Mouse (Mus musculus): Measurements from ENCODE around the gene Olfr920. TPM values are rescaled to one million over a fixed set of nuclear protein-coding genes. Genes with fewer than 3 reads are reported as not detected.

Olfr920 gene
- not detected in 2 replicates for polyA plus RNA-seq (2011; ENCODE audit: insufficient read depth, insufficient read length, low replicate concordance, missing spikeins)

- 85% methylated on average over 1 of the region's 1 CpGs for WGBS
- no peaks in the 10 kb centered on the region for H3K4me1 ChIP-seq (ENCODE audit: control insufficient read depth, insufficient read depth, low read length)
- H3K4me3 ChIP-seq (replicated peaks; ENCODE audit: control insufficient read depth, low read depth, low read length), result no peak within 1 kb of the TSS
- no peak within 1 kb of the TSS for H3K27ac ChIP-seq (ENCODE audit: control insufficient read depth, insufficient read depth, low read depth, low read length, poor library complexity)
- TF ChIP-seq CTCF (IDR thresholded peaks at IDR 0.05; ENCODE audit: control insufficient read depth, insufficient read depth, low read length) (no peak), POLR2A (IDR thresholded peaks at IDR 0.05; ENCODE audit: borderline replicate concordance, control insufficient read depth, low read depth, low read length) (no peak)
These were observed at the start of gene Olfr920 for GRCm38 (mm10) chr9:38751999-38752398. Gene Olfr920 (plus strand): TSS chr9:38752299.

- 1% methylated on average over 4 of the region's 4 CpGs for WGBS
- Histone ChIP-seq H3K4me1 (ENCODE audit: control insufficient read depth, insufficient read depth, low read length) (no peaks in the 10 kb centered on the region; the same call in 1 of the 2 replicates), H3K27ac (ENCODE audit: control insufficient read depth, insufficient read depth, low read depth, low read length, poor library complexity) (no peak within 1 kb of the TSS), H3K4me3 (replicated peaks; ENCODE audit: control insufficient read depth, low read depth, low read length) (peak within 1 kb of the TSS; percentile 69)
- TF ChIP-seq CTCF (IDR thresholded peaks at IDR 0.05; ENCODE audit: control insufficient read depth, insufficient read depth, low read length), result no peak
- TF ChIP-seq POLR2A (IDR thresholded peaks at IDR 0.05; ENCODE audit: borderline replicate concordance, control insufficient read depth, low read depth, low read length), result no peak
These were observed 34.0 kb upstream of the Olfr920 start, which contains the start of gene Vwa5a for GRCm38 (mm10) chr9:38718102-38718501. Gene Vwa5a (plus strand): TSS chr9:38718268.

- H3K27ac ChIP-seq (ENCODE audit: control insufficient read depth, insufficient read depth, low read depth, low read length, poor library complexity), result no peak overlapping the region
- TF ChIP-seq CTCF (IDR thresholded peaks at IDR 0.05; ENCODE audit: control insufficient read depth, insufficient read depth, low read length) (no peak), POLR2A (IDR thresholded peaks at IDR 0.05; ENCODE audit: borderline replicate concordance, control insufficient read depth, low read depth, low read length) (no peak)
- WGBS, result 6% methylated on average over 3 of the region's 3 CpGs
These were observed 33.1 kb upstream of the Olfr920 start for GRCm38 (mm10) chr9:38718927-38719441.

GRCm38 (mm10) chr9:38724044-38724443 lies 28.1 kb upstream of the Olfr920 start:
- 85% methylated on average over 1 of the region's 1 CpGs for WGBS
- H3K27ac ChIP-seq (ENCODE audit: control insufficient read depth, insufficient read depth, low read depth, low read length, poor library complexity), result no peak overlapping the region
- H3K4me1 ChIP-seq (ENCODE audit: control insufficient read depth, insufficient read depth, low read length), result no peaks in the 10 kb centered on the region
- no peak for TF ChIP-seq CTCF (IDR thresholded peaks at IDR 0.05; ENCODE audit: control insufficient read depth, insufficient read depth, low read length)
- TF ChIP-seq POLR2A (IDR thresholded peaks at IDR 0.05; ENCODE audit: borderline replicate concordance, control insufficient read depth, low read depth, low read length), result no peak
- no peak overlapping the region for H3K4me3 ChIP-seq (replicated peaks; ENCODE audit: control insufficient read depth, low read depth, low read length)

More at GRCm38 (mm10) chr9:38718927-38719441, 33.1 kb upstream of the Olfr920 start:
- Histone ChIP-seq H3K4me3 (replicated peaks; ENCODE audit: control insufficient read depth, low read depth, low read length) (peak overlapping the region; percentile 69), H3K4me1 (ENCODE audit: control insufficient read depth, insufficient read depth, low read length) (no peaks in the 10 kb centered on the region; the same call in 1 of the 2 replicates)

- TF ChIP-seq CTCF (IDR thresholded peaks at IDR 0.05; ENCODE audit: control insufficient read depth, insufficient read depth, low read length), result no peak
- no peak for TF ChIP-seq POLR2A (IDR thresholded peaks at IDR 0.05; ENCODE audit: borderline replicate concordance, control insufficient read depth, low read depth, low read length)
- 55% methylated on average over 3 of the region's 3 CpGs for whole genome bisulfite sequencing
- H3K4me1 ChIP-seq (ENCODE audit: control insufficient read depth, insufficient read depth, low read length), result no peaks in the 10 kb centered on the region
These were observed 23.9 kb upstream of the Olfr920 start for GRCm38 (mm10) chr9:38728218-38728617.

GRCm38 (mm10) chr9:38741408-38741807 lies 10.7 kb upstream of the Olfr920 start:
- Histone ChIP-seq H3K27ac (ENCODE audit: control insufficient read depth, insufficient read depth, low read depth, low read length, poor library complexity) (no peak overlapping the region), H3K4me1 (ENCODE audit: control insufficient read depth, insufficient read depth, low read length) (no peaks in the 10 kb centered on the region; the same call in 1 of the 2 replicates), H3K4me3 (replicated peaks; ENCODE audit: control insufficient read depth, low read depth, low read length) (no peak overlapping the region)
- 60% methylated on average over 1 of the region's 1 CpGs for WGBS
- TF ChIP-seq CTCF (IDR thresholded peaks at IDR 0.05; ENCODE audit: control insufficient read depth, insufficient read depth, low read length) (no peak), POLR2A (IDR thresholded peaks at IDR 0.05; ENCODE audit: borderline replicate concordance, control insufficient read depth, low read depth, low read length) (no peak)

More at GRCm38 (mm10) chr9:38728218-38728617, 23.9 kb upstream of the Olfr920 start:
- Histone ChIP-seq H3K4me3 (replicated peaks; ENCODE audit: control insufficient read depth, low read depth, low read length) (no peak overlapping the region), H3K27ac (ENCODE audit: control insufficient read depth, insufficient read depth, low read depth, low read length, poor library complexity) (no peak overlapping the region)

- Histone ChIP-seq H3K4me3 (replicated peaks; ENCODE audit: control insufficient read depth, low read depth, low read length) (no peak overlapping the region), H3K27ac (ENCODE audit: control insufficient read depth, insufficient read depth, low read depth, low read length, poor library complexity) (no peak overlapping the region), H3K4me1 (ENCODE audit: control insufficient read depth, insufficient read depth, low read length) (no peaks in the 10 kb centered on the region; the same call in 1 of the 2 replicates)
- WGBS, result 63% methylated on average over 4 of the region's 4 CpGs
- no peak for TF ChIP-seq CTCF (IDR thresholded peaks at IDR 0.05; ENCODE audit: control insufficient read depth, insufficient read depth, low read length)
- TF ChIP-seq POLR2A (IDR thresholded peaks at IDR 0.05; ENCODE audit: borderline replicate concordance, control insufficient read depth, low read depth, low read length), result no peak
These were observed 7.3 kb upstream of the Olfr920 start for GRCm38 (mm10) chr9:38744619-38745315.

- no peak within 1 kb of the TSS for H3K27ac ChIP-seq (ENCODE audit: control insufficient read depth, insufficient read depth, low read depth, low read length, poor library complexity)
- no peak for TF ChIP-seq CTCF (IDR thresholded peaks at IDR 0.05; ENCODE audit: control insufficient read depth, insufficient read depth, low read length)
- H3K4me1 ChIP-seq (ENCODE audit: control insufficient read depth, insufficient read depth, low read length), result no peaks in the 10 kb centered on the region
- H3K4me3 ChIP-seq (replicated peaks; ENCODE audit: control insufficient read depth, low read depth, low read length), result no peak within 1 kb of the TSS
These were observed 20.7 kb downstream of the Olfr920 start, which contains the start of gene Olfr921 for GRCm38 (mm10) chr9:38772768-38773167. Gene Olfr921 (plus strand): TSS chr9:38773068.

Data from bone marrow, adult 2 months (tissue).